ENCODE assay signal across 10 mouse cellular contexts in the genomic region with DNA sequence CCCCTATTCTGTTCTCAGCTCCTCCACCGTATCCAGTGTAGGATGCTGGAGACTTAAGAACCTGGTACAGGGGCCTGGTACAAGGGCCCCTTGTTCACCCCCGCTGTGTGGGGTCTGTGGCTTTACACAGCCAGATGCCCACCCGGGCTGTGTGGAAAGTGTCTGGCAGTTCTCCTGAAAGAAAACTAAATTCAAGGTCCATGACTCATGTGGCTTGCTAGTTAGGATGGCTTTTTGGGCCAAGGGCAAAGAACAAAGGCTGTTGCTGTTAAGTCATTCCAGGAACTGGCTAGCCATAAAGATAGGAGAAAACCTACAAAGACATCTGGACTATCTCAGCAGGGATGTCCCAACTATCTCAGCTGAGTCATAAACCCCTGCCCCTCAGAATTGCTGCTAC.
"Had no signal": no experiment of that assay in that cellular context is flagged by ENCODE, and none has a peak within 500 bp of the region (broad histone marks: within the 10 kb centered on the region; RNA-seq: fewer than 3 reads in every experiment).

No protein-coding gene starts in this region.

- DNase-seq: gastrocnemius, postnatal 14 days; gastrocnemius, postnatal 36 days; heart, adult 2 months; heart, postnatal 14 days; heart, postnatal 36 days; kidney, adult 11 months; kidney, postnatal 14 days; layer of hippocampus, adult 9-11 months; layer of hippocampus, postnatal 36 days; left cerebral cortex, postnatal 4 days had no signal
